Mouse (Mus musculus) ovary, adult 18-20 months (tissue): ENCODE measurements around the gene Ppp3r1.
"Not testable (repeated sequence)": the region's sequence is repeated elsewhere in the genome, so short reads cannot be mapped to it uniquely, and the experiment has no call there.

Experiments used
- DNase-seq: peaks from one replicate; pipeline ENCODE4 v3.0.0; 2022; ENCODE audit warnings: low spot score, mixed read lengths

Ppp3r1 gene

DNA sequence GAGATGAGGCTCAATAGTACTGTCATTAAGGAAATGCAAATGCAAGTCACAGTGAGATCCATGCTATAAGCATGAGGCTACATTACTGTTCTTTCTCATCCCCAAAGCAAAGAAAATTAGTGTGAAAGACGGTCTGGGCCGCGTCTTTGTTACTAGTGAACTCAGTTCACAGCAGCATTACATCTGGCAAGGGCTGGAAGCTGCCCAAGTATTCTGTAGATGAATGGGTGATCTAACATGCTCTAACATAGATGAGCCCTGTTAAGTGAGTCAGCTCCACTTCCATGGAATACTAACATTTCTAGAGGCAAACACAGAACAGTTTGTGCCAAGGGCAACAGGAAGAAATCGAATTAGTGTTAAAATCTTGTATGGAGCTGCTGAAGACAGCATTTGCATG lies 41.9 kb downstream of the Ppp3r1 start:
- DNase-seq: no peak

- DNase-seq: no peak
Measured at GRCm38 (mm10) chr11:17202481-17202880, 43.4 kb downstream of the Ppp3r1 start.

DNA sequence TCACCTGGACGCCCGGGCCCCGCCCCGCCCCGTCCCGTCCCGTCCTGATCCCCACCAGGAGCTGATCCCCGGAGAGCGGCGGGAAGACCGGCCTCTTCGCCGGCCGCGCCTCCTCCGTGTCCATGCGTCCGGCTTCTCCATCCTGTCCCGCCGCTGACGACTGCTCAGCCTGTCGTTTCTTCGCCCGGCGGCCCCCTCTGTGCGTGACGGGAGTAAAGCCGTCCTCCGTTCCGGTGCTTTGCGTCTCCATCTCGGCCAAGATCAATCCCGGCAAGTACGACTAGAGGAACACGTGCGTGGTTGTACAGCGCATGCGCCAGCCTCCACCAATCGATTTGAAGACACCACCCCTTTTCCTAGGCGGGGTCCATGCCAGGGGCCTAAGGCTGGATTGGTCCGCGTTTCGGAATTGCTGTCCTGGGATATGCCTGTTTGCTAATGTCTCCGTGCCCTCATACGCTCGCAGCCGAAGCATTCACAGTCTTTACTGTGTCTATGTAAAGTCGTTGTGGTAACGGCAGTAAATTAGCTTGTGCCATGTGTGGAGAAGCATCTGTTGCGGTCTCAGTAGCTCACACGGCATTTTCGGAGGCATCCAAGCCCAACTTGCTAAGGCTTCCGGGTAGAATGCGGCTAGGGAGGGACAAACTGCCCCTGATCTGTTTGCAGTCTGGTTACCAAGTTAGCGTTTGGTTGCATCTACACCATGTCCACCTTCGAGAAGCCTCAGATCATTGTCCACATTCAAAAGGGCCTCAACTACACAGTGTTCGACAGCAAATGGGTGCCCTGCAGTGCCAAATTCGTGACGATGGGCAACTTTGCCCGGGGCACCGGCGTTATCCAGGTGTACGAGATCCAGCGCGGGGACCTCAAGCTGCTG lies 52.4 kb downstream of the Ppp3r1 start, which contains the start of gene Pno1:
Gene Pno1 (minus strand): TSS at position 311 of the 883 bp plus-strand sequence.
- DNase-seq: peak; percentile 94

- no peak for DNase-seq
Measured at GRCm38 (mm10) chr11:17212141-17212495, 53.1 kb downstream of the Ppp3r1 start.

GRCm38 (mm10) chr11:17212903-17213509 lies 53.9 kb downstream of the Ppp3r1 start:
- no peak for DNase-seq

- no peak for DNase-seq
Measured at GRCm38 (mm10) chr11:17215475-17215874, 56.4 kb downstream of the Ppp3r1 start.

DNA sequence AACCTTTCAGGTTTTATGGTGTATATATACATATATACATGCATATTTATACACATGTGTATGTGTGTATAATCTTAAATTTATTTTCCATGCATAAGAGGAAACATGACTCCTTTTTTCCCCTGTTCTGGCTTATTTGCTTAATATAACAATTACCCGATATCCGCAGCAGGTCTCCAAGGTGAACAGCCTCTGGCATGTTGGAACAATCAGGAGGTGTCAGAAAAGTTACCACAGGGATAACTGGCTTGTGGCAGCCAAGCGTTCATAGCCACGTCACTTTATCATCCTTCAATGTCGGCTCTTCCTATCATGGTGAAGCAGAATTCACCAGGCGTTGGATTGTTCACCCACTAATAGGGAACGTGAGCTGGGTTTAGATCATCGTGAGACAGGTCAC lies 62.1 kb downstream of the Ppp3r1 start:
- DNase-seq: no peak

DNA sequence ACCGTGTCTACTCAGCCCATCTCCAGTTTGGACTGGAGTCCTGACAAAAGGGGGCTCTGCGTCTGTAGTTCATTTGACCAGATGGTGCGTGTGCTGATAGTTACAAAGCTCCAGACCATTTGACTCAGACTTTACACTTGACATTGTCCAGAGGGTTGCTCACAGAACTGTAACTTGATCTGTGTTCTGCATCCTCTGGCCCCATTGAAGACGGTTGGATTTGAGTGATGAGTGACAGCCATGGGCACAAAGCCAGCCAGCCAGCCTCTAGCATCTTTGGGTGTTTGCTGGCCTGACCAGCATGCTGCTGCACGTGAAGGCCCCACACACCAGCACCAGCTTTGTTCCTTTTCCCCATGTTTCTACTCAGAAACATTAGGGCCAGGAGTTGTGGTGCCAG lies 73.7 kb downstream of the Ppp3r1 start:
- no peak for DNase-seq

DNA sequence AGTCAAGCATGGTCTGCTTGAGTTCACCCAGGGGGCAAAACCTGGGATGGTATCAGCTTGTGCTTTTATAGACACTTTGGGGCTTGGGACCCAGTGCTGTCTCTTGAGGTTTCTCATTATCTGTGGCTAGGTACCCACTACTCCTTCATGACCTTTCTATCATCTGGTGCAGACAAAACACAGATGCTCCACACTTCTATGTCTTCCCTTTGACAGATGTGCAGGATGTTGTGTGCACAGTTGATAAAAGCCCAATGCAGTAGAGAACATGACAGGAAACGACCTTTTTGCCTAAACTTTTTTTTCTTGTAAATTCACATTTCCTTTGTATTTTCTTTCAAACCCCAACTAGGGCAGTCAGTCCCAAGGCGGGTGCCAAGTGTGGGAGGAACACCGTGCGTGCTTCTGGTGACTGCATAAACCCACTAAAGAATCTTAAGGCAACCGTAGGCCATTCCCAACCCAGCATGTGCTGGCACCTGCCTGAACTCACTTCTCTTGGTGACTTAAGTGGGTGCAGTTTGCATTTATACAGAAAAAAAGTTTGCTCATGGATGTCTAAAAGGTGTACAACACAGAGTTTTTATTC lies 77.5 kb downstream of the Ppp3r1 start:
- DNase-seq: no peak

- DNase-seq: not testable (repeated sequence)
Measured at GRCm38 (mm10) chr11:17238598-17238997, 79.5 kb downstream of the Ppp3r1 start.

GRCm38 (mm10) chr11:17248715-17249114 lies 89.7 kb downstream of the Ppp3r1 start:
- DNase-seq: no peak
